Mouse (Mus musculus) liver, embryonic 14.5 days (tissue): ENCODE data around the gene Agbl1.

Source experiments
- CTCF ChIP-seq: IDR thresholded peaks from 2 replicates; pipeline ENCODE4 v1.5.1; 2016; ENCODE audit warnings: antibody characterized with exemption, low read depth, control low read depth
- EP300 ChIP-seq: IDR thresholded peaks from 2 replicates; pipeline ENCODE4 v1.6.1; 2016; ENCODE audit warnings: antibody characterized with exemption, low read depth

DNA sequence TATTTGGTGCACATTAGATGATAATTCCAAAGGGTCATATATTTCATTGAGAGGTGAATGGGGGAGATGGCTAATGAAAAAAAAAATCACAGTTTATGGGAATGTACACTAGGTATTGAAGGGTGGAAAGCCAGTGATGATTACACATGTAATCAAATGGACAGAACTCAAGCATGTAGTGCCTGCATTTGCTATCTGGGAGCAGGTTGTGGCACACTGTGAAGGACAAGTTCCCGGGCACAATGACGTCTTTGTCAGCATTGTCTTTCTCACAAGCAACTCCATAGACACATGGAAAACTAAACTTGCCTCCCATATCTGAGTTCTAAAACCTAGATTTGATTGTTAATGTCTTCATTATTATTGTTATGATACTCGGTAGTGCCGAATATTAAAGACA, 209.3 kb downstream of the Agbl1 start:
- no peak for TF ChIP-seq EP300
- no peak for TF ChIP-seq CTCF
